Mouse (Mus musculus) kidney, adult 18-20 months (tissue): ENCODE measurements at regions not wholly inside any gene's neighbourhood (a gene's known extent, or its start where the extent isn't known, plus 50 kb on each side); places are given as distances from the start of the nearest gene placed in this dataset.
A peak's percentile ranks its signal among the peaks of the same experiment; 100 is the strongest.

ENCODE experiments used
- DNase-seq: peaks from one replicate; pipeline ENCODE4 v3.0.0; 2021

GRCm38 (mm10) chr4:97132650-97133049 lies 50.3 kb downstream of the Gm10192 start:
- DNase-seq: no peak

- no peak for DNase-seq
Observed at GRCm38 (mm10) chr4:97127780-97128179, 55.2 kb downstream of the Gm10192 start.

- no peak for DNase-seq
Observed at GRCm38 (mm10) chr4:97123861-97124260, 59.1 kb downstream of the Gm10192 start.

- DNase-seq: no peak
Observed at GRCm38 (mm10) chr4:97121952-97122351, 61.0 kb downstream of the Gm10192 start.

GRCm38 (mm10) chr4:97119459-97119858 lies 63.5 kb downstream of the Gm10192 start:
- DNase-seq: no peak

GRCm38 (mm10) chr4:97117016-97117415 lies 66.0 kb downstream of the Gm10192 start:
- no peak for DNase-seq

- no peak for DNase-seq
Observed at GRCm38 (mm10) chr4:97102752-97103052, 80.3 kb downstream of the Gm10192 start.

GRCm38 (mm10) chr4:97101911-97102751 lies 80.8 kb downstream of the Gm10192 start:
- no peak for DNase-seq

GRCm38 (mm10) chr4:97099721-97100120 lies 83.2 kb downstream of the Gm10192 start:
- DNase-seq: no peak

- no peak for DNase-seq
Observed at GRCm38 (mm10) chr4:97093576-97093975, 89.4 kb downstream of the Gm10192 start.

GRCm38 (mm10) chr4:97050735-97051134 lies 132.2 kb downstream of the Gm10192 start:
- DNase-seq: no peak

GRCm38 (mm10) chr4:97049045-97049674 lies 133.8 kb downstream of the Gm10192 start:
- DNase-seq: no peak

- DNase-seq: peak; percentile 3
Observed at GRCm38 (mm10) chr4:97037693-97038348, 145.1 kb downstream of the Gm10192 start.

- no peak for DNase-seq
Observed at GRCm38 (mm10) chr4:97028938-97029337, 154.0 kb downstream of the Gm10192 start.

- no peak for DNase-seq
Observed at GRCm38 (mm10) chr4:97025446-97026040, 157.4 kb downstream of the Gm10192 start.

- no peak for DNase-seq
Observed at GRCm38 (mm10) chr4:97001321-97001720, 181.6 kb downstream of the Gm10192 start.

GRCm38 (mm10) chr4:96980311-96980710 lies 195.3 kb upstream of the Gm12695 start:
- DNase-seq: no peak

- DNase-seq: no peak
Observed at GRCm38 (mm10) chr4:96979876-96980275, 194.9 kb upstream of the Gm12695 start.

GRCm38 (mm10) chr4:96974935-96975334 lies 189.9 kb upstream of the Gm12695 start:
- no peak for DNase-seq

- no peak for DNase-seq
Observed at GRCm38 (mm10) chr4:96973804-96974203, 188.8 kb upstream of the Gm12695 start.

GRCm38 (mm10) chr4:96969199-96969598 lies 184.2 kb upstream of the Gm12695 start:
- no peak for DNase-seq

- no peak for DNase-seq
Observed at GRCm38 (mm10) chr4:96968545-96969164, 183.7 kb upstream of the Gm12695 start.
